Mouse (Mus musculus) limb, embryonic 11.5 days (tissue): ENCODE data around the gene Lix1l. TPM values are rescaled to one million over a fixed set of nuclear protein-coding genes. Genes with fewer than 3 reads are reported as not detected.
A peak's percentile ranks its signal among the peaks of the same experiment; 100 is the strongest.

Source experiments
- ATAC-seq: fragments of 200-750 bp; cut with Nextera tagmentation; 2 replicates; pipeline ENCODE4 v1.8.0; 2017; ENCODE audit warnings: low read depth; ENCODE audit not compliant: insufficient number of reproducible peaks, low FRiP score, low TSS enrichment
- DNase-seq: peaks from one replicate; pipeline ENCODE4 v3.0.0-alpha.2; 2015; ENCODE audit warnings: low spot score
- H3K27ac ChIP-seq: fragments of 300-500 bp; sonication (generic); replicated peaks from 2 replicates; pipeline ENCODE4 v1.5.1; 2014; ENCODE audit warnings: low read depth, mild to moderate bottlenecking, low read length
- H3K27me3 ChIP-seq: fragments of 300-500 bp; sonication (generic); 2 replicates; pipeline ENCODE4 v1.6.1; 2014; ENCODE audit warnings: mild to moderate bottlenecking, low read length, mixed read lengths; ENCODE audit not compliant: control insufficient read depth, insufficient read depth
- H3K36me3 ChIP-seq: fragments of 300-500 bp; sonication (generic); 2 replicates; pipeline ENCODE4 v1.6.1; 2014; ENCODE audit warnings: mild to moderate bottlenecking, low read length, moderate library complexity, mixed read lengths; ENCODE audit not compliant: control insufficient read depth, insufficient read depth
- H3K4me1 ChIP-seq: fragments of 300-500 bp; sonication (generic); 2 replicates; pipeline ENCODE4 v1.6.1; 2014; ENCODE audit warnings: low read length, mixed read lengths; ENCODE audit not compliant: control insufficient read depth, insufficient read depth
- H3K4me2 ChIP-seq: fragments of 300-500 bp; sonication (generic); 2 replicates; pipeline ENCODE4 v1.6.1; 2014; ENCODE audit warnings: low read depth, mild to moderate bottlenecking, moderate library complexity; ENCODE audit not compliant: severe bottlenecking
- H3K4me3 ChIP-seq: fragments of 300-500 bp; sonication (generic); 2 replicates; pipeline ENCODE4 v1.5.1; 2014; ENCODE audit warnings: low read depth, low read length
- H3K9ac ChIP-seq: fragments of 300-500 bp; sonication (generic); 2 replicates; pipeline ENCODE4 v1.6.1; 2014; ENCODE audit warnings: mild to moderate bottlenecking, low read length
- H3K9me3 ChIP-seq: fragments of 300-500 bp; sonication (generic); 2 replicates; pipeline ENCODE4 v1.6.1; 2016; ENCODE audit warnings: low read length; ENCODE audit not compliant: control insufficient read depth
- WGBS: fragments of 180-500 bp; shearing (Covaris S2); extraction: QIAGEN DNeasy Blood & Tissue Kit; methylation state at CpG from one replicate; pipeline ENCODE4 v1.1.7; 2014; 5-methylcytosine and 5-hydroxymethylcytosine counted together
- polyA plus RNA-seq: library from polyadenylated mRNA; unstranded; fragments of >200 nt; fragmentation: Nextera tagmentation; extraction: Ambion mirVana; gene quantifications from 2 replicates; pipeline ENCODE4 v1.2.1, GENCODE M21; 2014

Gene Lix1l
- polyA plus RNA-seq, result 5.7 and 6.4 TPM in 2 replicates

DNA sequence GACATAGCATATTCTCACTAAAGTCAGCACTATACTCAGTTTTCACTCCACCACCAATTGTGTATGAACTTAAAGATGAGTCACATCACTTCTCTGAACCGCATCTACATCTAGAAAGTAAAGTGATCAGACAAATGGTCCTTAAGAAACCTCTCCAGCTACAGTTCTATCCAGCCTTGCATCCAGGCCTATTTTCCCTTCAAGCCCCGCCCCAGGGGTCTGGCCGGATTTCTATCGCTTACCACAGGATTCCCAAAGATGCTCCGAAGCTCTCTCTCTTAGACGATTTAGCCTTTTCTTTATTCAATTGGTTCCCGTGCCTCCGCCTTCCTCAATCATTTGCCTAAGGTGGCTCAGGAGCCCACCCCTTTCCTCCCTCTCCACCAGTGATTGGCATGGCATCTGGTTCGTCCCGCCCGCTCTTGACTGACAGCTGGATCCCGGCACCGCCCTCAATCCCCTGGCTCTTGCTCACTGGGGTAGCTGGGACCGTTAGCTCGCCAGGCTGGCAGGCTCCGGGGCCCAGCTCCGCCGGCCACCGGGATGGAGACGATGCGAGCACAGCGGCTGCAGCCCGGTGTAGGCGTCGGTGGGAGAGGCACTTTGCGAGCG lies at the start of gene Lix1l:
Gene Lix1l (plus strand): TSS at position 511 of the 612 bp plus-strand sequence.
- H3K9ac ChIP-seq, result peak within 1 kb of the TSS; percentile 83
- H3K27ac ChIP-seq, result peak within 1 kb of the TSS; percentile 68
- H3K4me1 ChIP-seq, result peaks cover 26% of the 10 kb centered on the region; the same call in 1 of the 2 replicates
- H3K4me3 ChIP-seq, result peak within 1 kb of the TSS; percentile 75
- no peaks in the 10 kb centered on the region for H3K36me3 ChIP-seq
- peak within 1 kb of the TSS; percentile 73 for H3K4me2 ChIP-seq
- peak; percentile 90 for ATAC-seq
- H3K27me3 ChIP-seq, result peaks cover 5% of the 10 kb centered on the region
- WGBS, result 2% methylated on average over 26 of the region's 27 CpGs
- peak; percentile 95 for DNase-seq
- H3K9me3 ChIP-seq, result no peaks in the 10 kb centered on the region

- peak; percentile 61 for DNase-seq
- H3K4me2 ChIP-seq, result no peak overlapping the region
- no peak overlapping the region for H3K4me3 ChIP-seq
- ATAC-seq, result no peak
- H3K27me3 ChIP-seq, result no peaks in the 10 kb centered on the region
- no peaks in the 10 kb centered on the region for H3K4me1 ChIP-seq
- no peak overlapping the region for H3K27ac ChIP-seq
- H3K9me3 ChIP-seq, result no peaks in the 10 kb centered on the region
- H3K36me3 ChIP-seq, result no peaks in the 10 kb centered on the region
- H3K9ac ChIP-seq, result no peak overlapping the region
- WGBS, result 26% methylated on average over 8 of the region's 8 CpGs
Observed at GRCm38 (mm10) chr3:96551203-96551602, 49.7 kb upstream of the Lix1l start.

DNA sequence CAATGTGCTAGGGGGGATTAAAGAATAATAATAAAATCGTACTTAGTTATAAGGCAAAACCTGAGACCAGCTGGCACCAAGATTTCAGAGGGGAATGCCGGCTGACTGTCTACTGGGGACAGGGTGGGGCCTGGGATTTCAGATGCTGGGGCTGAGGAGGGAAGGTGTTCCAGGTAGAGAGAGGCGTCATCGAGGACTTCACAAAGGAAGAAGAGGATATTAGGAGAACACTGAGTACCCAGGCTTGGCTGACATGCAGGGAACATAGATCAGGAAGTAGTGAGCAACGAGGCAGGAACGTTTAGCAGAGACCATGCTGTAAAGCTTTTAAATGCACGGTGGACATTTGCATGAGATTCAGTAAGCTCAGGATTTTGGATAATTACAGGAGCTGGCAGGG lies 49.1 kb upstream of the Lix1l start:
- WGBS, result 80% methylated on average over 7 of the region's 7 CpGs
- H3K27ac ChIP-seq, result no peak overlapping the region
- H3K36me3 ChIP-seq, result no peaks in the 10 kb centered on the region
- no peak overlapping the region for H3K4me2 ChIP-seq
- H3K4me3 ChIP-seq, result no peak overlapping the region
- H3K9me3 ChIP-seq, result no peaks in the 10 kb centered on the region
- 0 out of 2 replicates have a peak, but pooled peaks cover 3% of the 10 kb centered on the region for H3K4me1 ChIP-seq
- no peak for ATAC-seq
- H3K27me3 ChIP-seq, result no peaks in the 10 kb centered on the region
- DNase-seq, result no peak
- H3K9ac ChIP-seq, result no peak overlapping the region

GRCm38 (mm10) chr3:96553601-96554000 lies 47.3 kb upstream of the Lix1l start:
- no peak for DNase-seq
- no peak for ATAC-seq
- Histone ChIP-seq H3K9me3 (no peaks in the 10 kb centered on the region), H3K4me2 (no peak overlapping the region), H3K4me3 (no peak overlapping the region), H3K4me1 (0 out of 2 replicates have a peak, but pooled peaks cover 7% of the 10 kb centered on the region), H3K9ac (no peak overlapping the region), H3K36me3 (no peaks in the 10 kb centered on the region), H3K27ac (no peak overlapping the region), H3K27me3 (no peaks in the 10 kb centered on the region)
- 80% methylated on average over 6 of the region's 6 CpGs for WGBS

DNA sequence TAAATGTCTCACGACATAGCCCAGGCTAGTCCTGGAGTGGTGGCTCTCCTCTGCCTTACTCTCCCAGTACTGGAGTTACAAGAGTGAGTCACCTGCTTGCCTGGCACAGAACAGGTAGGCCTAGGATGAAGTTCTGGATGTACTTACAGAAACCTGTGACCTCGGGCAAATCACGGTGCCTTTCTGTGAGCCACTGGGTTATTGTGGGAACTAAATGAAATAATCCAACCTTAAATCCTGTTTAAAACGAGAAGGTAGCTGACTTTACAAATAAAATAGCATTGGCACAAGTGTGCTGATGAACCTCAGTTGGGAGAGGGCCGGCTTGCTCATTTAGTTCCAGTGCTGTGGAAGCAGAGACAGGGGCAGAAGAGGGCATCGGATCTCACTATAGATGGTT lies 46.7 kb upstream of the Lix1l start:
- no peak overlapping the region for H3K9ac ChIP-seq
- H3K36me3 ChIP-seq, result no peaks in the 10 kb centered on the region
- no peak overlapping the region for H3K27ac ChIP-seq
- DNase-seq, result no peak
- WGBS, result 82% methylated on average over 6 of the region's 6 CpGs
- H3K4me3 ChIP-seq, result no peak overlapping the region
- H3K4me2 ChIP-seq, result no peak overlapping the region
- no peaks in the 10 kb centered on the region for H3K9me3 ChIP-seq
- H3K4me1 ChIP-seq, result peaks cover 7% of the 10 kb centered on the region; the same call in 1 of the 2 replicates
- H3K27me3 ChIP-seq, result no peaks in the 10 kb centered on the region
- no peak for ATAC-seq

- peaks cover 3% of the 10 kb centered on the region; the same call in 1 of the 2 replicates for H3K36me3 ChIP-seq
- no peak overlapping the region for H3K27ac ChIP-seq
- no peak overlapping the region for H3K4me3 ChIP-seq
- no peaks in the 10 kb centered on the region for H3K27me3 ChIP-seq
- peaks cover 7% of the 10 kb centered on the region; the same call in 1 of the 2 replicates for H3K4me1 ChIP-seq
- H3K4me2 ChIP-seq, result no peak overlapping the region
- 54% methylated on average over 12 of the region's 12 CpGs for WGBS
- H3K9ac ChIP-seq, result peak overlapping the region; percentile 9; the same call in 1 of the 2 replicates
- DNase-seq (no peak), ATAC-seq (no peak)
- H3K9me3 ChIP-seq, result no peaks in the 10 kb centered on the region
Observed at GRCm38 (mm10) chr3:96555041-96555596, 45.8 kb upstream of the Lix1l start.

- Histone ChIP-seq H3K4me2 (peak overlapping the region; percentile 75; the same call in 1 of the 2 replicates), H3K36me3 (peaks cover 8% of the 10 kb centered on the region), H3K9me3 (no peaks in the 10 kb centered on the region), H3K27me3 (no peaks in the 10 kb centered on the region), H3K4me3 (no peak overlapping the region), H3K4me1 (peaks cover 14% of the 10 kb centered on the region; the same call in 1 of the 2 replicates), H3K9ac (no peak overlapping the region), H3K27ac (no peak overlapping the region)
- 80% methylated on average over 15 of the region's 15 CpGs for WGBS
- DNase-seq (no peak), ATAC-seq (no peak)
Observed at GRCm38 (mm10) chr3:96555999-96556614, 44.8 kb upstream of the Lix1l start.

DNA sequence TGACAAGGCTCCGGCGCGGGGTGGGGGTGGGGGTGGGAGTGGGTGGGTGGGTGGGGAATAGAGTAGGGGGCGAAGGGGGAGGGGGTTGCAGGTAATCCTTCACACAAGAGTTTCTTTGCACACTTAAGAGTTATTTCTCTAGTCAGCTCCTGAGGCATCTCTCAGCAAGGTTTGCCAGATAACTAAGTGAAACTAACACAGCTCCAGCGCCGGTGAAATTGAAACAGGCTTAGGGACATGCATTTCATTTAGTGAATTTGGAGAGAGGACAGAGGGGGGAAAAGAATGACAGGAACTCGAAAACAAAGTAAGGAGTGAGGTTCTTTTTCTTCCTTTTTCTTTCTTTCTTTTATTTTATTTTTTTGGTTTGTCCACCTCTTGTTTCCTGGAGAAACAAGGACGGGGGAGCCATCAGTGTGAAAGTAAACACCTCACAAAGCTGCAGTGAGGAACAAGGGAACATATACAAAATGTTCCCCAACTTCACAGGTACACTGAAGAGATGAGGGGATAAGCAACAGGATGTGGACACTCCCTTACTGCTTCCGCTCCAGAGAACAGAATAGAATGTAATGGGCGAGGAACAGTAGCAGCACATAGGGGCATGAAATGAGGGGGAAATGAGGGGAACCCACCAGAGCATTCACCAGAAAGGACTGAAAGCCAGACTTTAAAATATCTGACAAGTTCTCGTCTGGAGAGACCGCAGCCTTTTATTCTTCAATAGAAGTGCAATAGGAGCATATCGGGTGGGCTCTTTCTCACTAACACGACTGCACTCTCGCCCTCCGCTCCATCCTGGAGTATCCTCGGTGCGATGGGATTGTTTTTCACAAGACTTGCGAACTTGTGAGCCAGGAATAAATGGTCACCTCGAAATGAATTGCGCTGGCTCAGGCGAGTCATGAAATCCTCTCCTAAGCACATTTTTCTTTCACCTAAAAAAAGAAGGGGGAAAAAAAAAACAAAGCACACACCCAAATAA lies 44.0 kb upstream of the Lix1l start:
- Histone ChIP-seq H3K4me2 (peak overlapping the region; percentile 75), H3K27ac (peak overlapping the region; percentile 73), H3K9me3 (no peaks in the 10 kb centered on the region), H3K4me3 (peak overlapping the region; percentile 73), H3K27me3 (no peaks in the 10 kb centered on the region), H3K4me1 (peaks cover 14% of the 10 kb centered on the region; the same call in 1 of the 2 replicates), H3K9ac (peak overlapping the region; percentile 64), H3K36me3 (peaks cover 8% of the 10 kb centered on the region)
- WGBS, result 7% methylated on average over 22 of the region's 22 CpGs
- no peak for ATAC-seq
- DNase-seq, result no peak
